Mouse (Mus musculus) spleen, adult 2 months (tissue): ENCODE data around the gene Fgfr2.

Source experiments
- CTCF ChIP-seq: fragments of 200-500 bp; IDR thresholded peaks from 2 replicates; pipeline ENCODE4 v1.5.1; 2011; ENCODE audit warnings: mild to moderate bottlenecking, inconsistent platforms; ENCODE audit not compliant: insufficient read depth, insufficient read length, insufficient replicate concordance; ENCODE audit errors: extremely low read depth
- POLR2A ChIP-seq: fragments of 200-500 bp; IDR thresholded peaks from 2 replicates; pipeline ENCODE4 v1.6.1; 2011; ENCODE audit warnings: low read depth, low read length, inconsistent platforms

DNA sequence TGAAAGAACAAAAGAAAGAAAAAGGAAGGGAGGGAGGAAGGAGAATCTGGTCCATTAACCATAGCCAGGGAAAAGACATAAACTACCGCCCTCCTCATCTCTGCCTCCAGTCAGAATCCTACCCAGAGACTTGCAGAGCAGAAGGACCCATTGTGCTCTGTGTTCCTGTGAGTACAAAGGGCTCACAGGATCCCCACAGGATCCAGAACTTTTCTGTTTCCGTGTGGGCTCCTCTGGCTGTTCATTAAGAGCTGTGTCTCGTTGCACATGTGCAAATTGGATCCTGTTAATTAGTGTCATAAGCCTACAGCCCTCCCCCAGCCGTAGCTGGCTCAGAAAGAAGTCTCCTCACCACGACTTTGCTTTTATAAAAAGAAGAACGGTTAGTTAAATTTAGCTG, 2390.2 kb downstream of the Fgfr2 start:
- no peak for TF ChIP-seq POLR2A
- no peak for TF ChIP-seq CTCF
